Mouse (Mus musculus) heart, embryonic 12.5 days (tissue): Measurements from ENCODE around the gene Trdmt1. TPM values are rescaled to one million over a fixed set of nuclear protein-coding genes. Genes with fewer than 3 reads are reported as not detected.

ENCODE experiments used
- ATAC-seq: fragments of 200-750 bp; cut with Nextera tagmentation; 2 replicates; pipeline ENCODE4 v1.8.0; 2017; ENCODE audit warnings: moderate TSS enrichment, moderate library complexity; ENCODE audit not compliant: insufficient number of reproducible peaks, low FRiP score
- H3K27ac ChIP-seq: fragments of 300-500 bp; sonication (generic); 2 replicates; pipeline ENCODE4 v1.5.1; 2016; ENCODE audit warnings: mild to moderate bottlenecking, moderate library complexity; ENCODE audit not compliant: poor library complexity, severe bottlenecking
- H3K27me3 ChIP-seq: fragments of 300-500 bp; sonication (generic); replicated peaks from 2 replicates; pipeline ENCODE4 v1.6.1; 2016; ENCODE audit warnings: mild to moderate bottlenecking, moderate library complexity
- H3K36me3 ChIP-seq: fragments of 300-500 bp; sonication (generic); 2 replicates; pipeline ENCODE4 v1.6.1; 2016; ENCODE audit warnings: mild to moderate bottlenecking, moderate library complexity
- H3K4me1 ChIP-seq: fragments of 300-500 bp; sonication (generic); replicated peaks from 2 replicates; pipeline ENCODE4 v1.6.1; 2016; ENCODE audit warnings: mild to moderate bottlenecking
- H3K4me2 ChIP-seq: fragments of 300-500 bp; sonication (generic); 2 replicates; pipeline ENCODE4 v1.6.1; 2016; ENCODE audit warnings: mild to moderate bottlenecking, moderate library complexity
- H3K4me3 ChIP-seq: fragments of 300-500 bp; sonication (generic); 2 replicates; pipeline ENCODE4 v1.5.1; 2016; ENCODE audit warnings: mild to moderate bottlenecking
- H3K9ac ChIP-seq: fragments of 300-500 bp; sonication (generic); 2 replicates; pipeline ENCODE4 v1.6.1; 2016; ENCODE audit warnings: mild to moderate bottlenecking, moderate library complexity
- H3K9me3 ChIP-seq: fragments of 300-500 bp; sonication (generic); replicated peaks from 2 replicates; pipeline ENCODE4 v1.6.1; 2016; ENCODE audit warnings: mild to moderate bottlenecking, moderate library complexity
- WGBS: fragments of 180-500 bp; shearing (Covaris S2); methylation state at CpG from one replicate; pipeline ENCODE4 v1.1.7; 2016; 5-methylcytosine and 5-hydroxymethylcytosine counted together
- polyA plus RNA-seq: library from polyadenylated mRNA; unstranded; fragments of >200 nt; fragmentation: Nextera tagmentation; extraction: Ambion mirVana; gene quantifications from 2 replicates; pipeline ENCODE4 v1.2.1, GENCODE M21; 2016

The Trdmt1 gene
- polyA plus RNA-seq, 1 experiment from 2014 or later, result 7.4 TPM

- Histone ChIP-seq H3K4me3 (no peak overlapping the region), H3K27me3 (no peaks in the 10 kb centered on the region), H3K36me3 (no peaks in the 10 kb centered on the region), H3K4me1 (peaks cover 20% of the 10 kb centered on the region), H3K27ac (0 out of 2 replicates have a peak overlapping the region, but pooled peaks have one; percentile 16), H3K9ac (no peak overlapping the region), H3K4me2 (no peak overlapping the region), H3K9me3 (no peaks in the 10 kb centered on the region)
- WGBS, result 52% methylated on average over 4 of the region's 4 CpGs
- no peak for ATAC-seq
Observed at GRCm38 (mm10) chr2:13527531-13527930, 16.9 kb downstream of the Trdmt1 start.

- Histone ChIP-seq H3K4me3 (no peak overlapping the region), H3K9me3 (no peaks in the 10 kb centered on the region), H3K9ac (no peak overlapping the region), H3K4me1 (peaks cover 20% of the 10 kb centered on the region), H3K4me2 (no peak overlapping the region), H3K36me3 (no peaks in the 10 kb centered on the region), H3K27ac (0 out of 2 replicates have a peak overlapping the region, but pooled peaks have one; percentile 16), H3K27me3 (no peaks in the 10 kb centered on the region)
- ATAC-seq, result no peak
- 40% methylated on average over 2 of the region's 2 CpGs for WGBS
Observed at GRCm38 (mm10) chr2:13527125-13527524, 17.3 kb downstream of the Trdmt1 start.

GRCm38 (mm10) chr2:13526205-13526604 is 18.3 kb downstream of the Trdmt1 start:
- no peak overlapping the region for H3K4me2 ChIP-seq
- no peak overlapping the region for H3K27ac ChIP-seq
- H3K4me1 ChIP-seq, result peaks cover 20% of the 10 kb centered on the region
- no peak overlapping the region for H3K9ac ChIP-seq
- ATAC-seq, result no peak
- no peaks in the 10 kb centered on the region for H3K27me3 ChIP-seq
- no peak overlapping the region for H3K4me3 ChIP-seq
- WGBS, result 82% methylated on average over 2 of the region's 2 CpGs
- H3K9me3 ChIP-seq, result no peaks in the 10 kb centered on the region
- H3K36me3 ChIP-seq, result no peaks in the 10 kb centered on the region

GRCm38 (mm10) chr2:13523540-13524456 is 20.7 kb downstream of the Trdmt1 start:
- no peaks in the 10 kb centered on the region for H3K27me3 ChIP-seq
- 0 out of 2 replicates have a peak, but pooled peaks have one; percentile 59 for ATAC-seq
- H3K27ac ChIP-seq, result no peak overlapping the region
- no peak overlapping the region for H3K4me2 ChIP-seq
- WGBS, result 37% methylated on average over 8 of the region's 8 CpGs
- peaks cover 17% of the 10 kb centered on the region for H3K4me1 ChIP-seq
- no peak overlapping the region for H3K9ac ChIP-seq
- H3K36me3 ChIP-seq, result peaks cover 7% of the 10 kb centered on the region; the same call in 1 of the 2 replicates
- no peak overlapping the region for H3K4me3 ChIP-seq
- no peaks in the 10 kb centered on the region for H3K9me3 ChIP-seq

GRCm38 (mm10) chr2:13522106-13522505 is 22.4 kb downstream of the Trdmt1 start:
- Histone ChIP-seq H3K4me3 (no peak overlapping the region), H3K4me1 (peaks cover 11% of the 10 kb centered on the region), H3K27me3 (no peaks in the 10 kb centered on the region), H3K36me3 (peaks cover 12% of the 10 kb centered on the region; the same call in 1 of the 2 replicates), H3K9ac (no peak overlapping the region), H3K4me2 (no peak overlapping the region), H3K9me3 (no peaks in the 10 kb centered on the region), H3K27ac (no peak overlapping the region)
- ATAC-seq, result no peak
- 39% methylated on average over 8 of the region's 8 CpGs for WGBS

GRCm38 (mm10) chr2:13514949-13515348 is 29.5 kb downstream of the Trdmt1 start:
- no peak overlapping the region for H3K27ac ChIP-seq
- WGBS, result 54% methylated on average over 4 of the region's 4 CpGs

GRCm38 (mm10) chr2:13502717-13503116 is 41.8 kb downstream of the Trdmt1 start:
- Histone ChIP-seq H3K4me2 (no peak overlapping the region), H3K4me1 (no peaks in the 10 kb centered on the region), H3K27ac (no peak overlapping the region), H3K9ac (no peak overlapping the region), H3K36me3 (no peaks in the 10 kb centered on the region), H3K9me3 (no peaks in the 10 kb centered on the region), H3K27me3 (no peaks in the 10 kb centered on the region), H3K4me3 (no peak overlapping the region)
- no peak for ATAC-seq
- WGBS, result 82% methylated on average over 2 of the region's 2 CpGs

More at GRCm38 (mm10) chr2:13514949-13515348, 29.5 kb downstream of the Trdmt1 start:
- H3K27me3 ChIP-seq, result no peaks in the 10 kb centered on the region
- no peaks in the 10 kb centered on the region for H3K4me1 ChIP-seq
- H3K36me3 ChIP-seq, result peaks cover 16% of the 10 kb centered on the region; the same call in 1 of the 2 replicates
- no peak overlapping the region for H3K9ac ChIP-seq
- H3K9me3 ChIP-seq, result no peaks in the 10 kb centered on the region
- ATAC-seq, result peak; percentile 29; the same call in 1 of the 2 replicates
- H3K4me2 ChIP-seq, result no peak overlapping the region
- H3K4me3 ChIP-seq, result no peak overlapping the region

GRCm38 (mm10) chr2:13501553-13501952 is 42.9 kb downstream of the Trdmt1 start:
- H3K9me3 ChIP-seq, result no peaks in the 10 kb centered on the region
- no peak overlapping the region for H3K27ac ChIP-seq
- no peak overlapping the region for H3K9ac ChIP-seq
- no peak overlapping the region for H3K4me2 ChIP-seq
- 0 out of 2 replicates have a peak, but pooled peaks cover 4% of the 10 kb centered on the region for H3K4me1 ChIP-seq
- WGBS, result 42% methylated on average over 5 of the region's 5 CpGs
- no peak for ATAC-seq
- no peak overlapping the region for H3K4me3 ChIP-seq
- no peaks in the 10 kb centered on the region for H3K36me3 ChIP-seq
- H3K27me3 ChIP-seq, result no peaks in the 10 kb centered on the region

- H3K4me2 ChIP-seq, result no peak overlapping the region
- no peak overlapping the region for H3K4me3 ChIP-seq
- no peak overlapping the region for H3K9ac ChIP-seq
- H3K27ac ChIP-seq, result no peak overlapping the region
- 68% methylated on average over 5 of the region's 5 CpGs for WGBS
- H3K4me1 ChIP-seq, result 0 out of 2 replicates have a peak, but pooled peaks cover 8% of the 10 kb centered on the region
- H3K9me3 ChIP-seq, result no peaks in the 10 kb centered on the region
- ATAC-seq, result no peak
- no peaks in the 10 kb centered on the region for H3K27me3 ChIP-seq
- H3K36me3 ChIP-seq, result no peaks in the 10 kb centered on the region
Observed at GRCm38 (mm10) chr2:13500298-13500999, 44.0 kb downstream of the Trdmt1 start.

GRCm38 (mm10) chr2:13499196-13499595 is 45.3 kb downstream of the Trdmt1 start:
- H3K4me3 ChIP-seq, result no peak overlapping the region
- H3K36me3 ChIP-seq, result no peaks in the 10 kb centered on the region
- no peaks in the 10 kb centered on the region for H3K9me3 ChIP-seq
- WGBS, result 67% methylated on average over 7 of the region's 7 CpGs
- no peak for ATAC-seq
- no peak overlapping the region for H3K4me2 ChIP-seq
- H3K9ac ChIP-seq, result no peak overlapping the region
- H3K27me3 ChIP-seq, result no peaks in the 10 kb centered on the region
- H3K27ac ChIP-seq, result no peak overlapping the region
- 0 out of 2 replicates have a peak, but pooled peaks cover 8% of the 10 kb centered on the region for H3K4me1 ChIP-seq

GRCm38 (mm10) chr2:13496087-13496486 is 48.4 kb downstream of the Trdmt1 start:
- H3K9ac ChIP-seq, result no peak overlapping the region
- H3K4me2 ChIP-seq, result no peak overlapping the region
- 0 out of 2 replicates have a peak overlapping the region, but pooled peaks have one; percentile 40 for H3K27ac ChIP-seq
- H3K4me3 ChIP-seq, result no peak overlapping the region
- 0 out of 2 replicates have a peak, but pooled peaks cover 8% of the 10 kb centered on the region for H3K4me1 ChIP-seq
- H3K9me3 ChIP-seq, result no peaks in the 10 kb centered on the region
- no peak; the same call in 1 of the 2 replicates for ATAC-seq
- no peaks in the 10 kb centered on the region for H3K36me3 ChIP-seq
- no peaks in the 10 kb centered on the region for H3K27me3 ChIP-seq
- WGBS, result 33% methylated on average over 2 of the region's 2 CpGs
